Mouse (Mus musculus) neural tube, embryonic 13.5 days (tissue): Measurements from ENCODE around the gene Golga7b. TPM values are rescaled to one million over a fixed set of nuclear protein-coding genes. Genes with fewer than 3 reads are reported as not detected.

Experiments
- ATAC-seq: fragments of 200-750 bp; cut with Nextera tagmentation; 2 replicates; pipeline ENCODE4 v1.8.0; 2017; ENCODE audit warnings: low read depth, mild to moderate bottlenecking, moderate TSS enrichment, moderate library complexity
- H3K27ac ChIP-seq: fragments of 300-500 bp; sonication (generic); replicated peaks from 2 replicates; pipeline ENCODE4 v1.5.1; 2015; ENCODE audit warnings: moderate library complexity, mild to moderate bottlenecking, inconsistent platforms
- H3K27me3 ChIP-seq: fragments of 300-500 bp; sonication (generic); 2 replicates; pipeline ENCODE4 v1.6.1; 2015; ENCODE audit warnings: mild to moderate bottlenecking, inconsistent platforms
- H3K36me3 ChIP-seq: fragments of 300-500 bp; sonication (generic); 2 replicates; pipeline ENCODE4 v1.6.1; 2015; ENCODE audit warnings: mild to moderate bottlenecking, inconsistent platforms
- H3K4me1 ChIP-seq: fragments of 300-500 bp; sonication (generic); replicated peaks from 2 replicates; pipeline ENCODE4 v1.6.1; 2015; ENCODE audit warnings: inconsistent platforms
- H3K4me2 ChIP-seq: fragments of 300-500 bp; sonication (generic); 2 replicates; pipeline ENCODE4 v1.6.1; 2015; ENCODE audit warnings: inconsistent platforms, mild to moderate bottlenecking, moderate library complexity
- H3K4me3 ChIP-seq: fragments of 300-500 bp; sonication (generic); 2 replicates; pipeline ENCODE4 v1.5.1; 2015; ENCODE audit warnings: mild to moderate bottlenecking, inconsistent platforms
- H3K9ac ChIP-seq: fragments of 300-500 bp; sonication (generic); 2 replicates; pipeline ENCODE4 v1.6.1; 2015; ENCODE audit warnings: moderate library complexity, mild to moderate bottlenecking, inconsistent platforms
- H3K9me3 ChIP-seq: fragments of 300-500 bp; sonication (generic); 2 replicates; pipeline ENCODE4 v1.6.1; 2016; ENCODE audit warnings: inconsistent platforms
- WGBS: fragments of 180-500 bp; shearing (Covaris S2); methylation state at CpG from one replicate; pipeline ENCODE4 v1.1.7; 2015; 5-methylcytosine and 5-hydroxymethylcytosine counted together
- microRNA-seq: library from miRNA; unstranded; fragments of <30 nt; microRNA quantifications from one replicate; pipeline ENCODE4, GENCODE M21; 2016
- polyA plus RNA-seq: library from polyadenylated mRNA; unstranded; fragments of >200 nt; fragmentation: Nextera tagmentation; extraction: Ambion mirVana; gene quantifications from 2 replicates; pipeline ENCODE4 v1.2.1, GENCODE M21; 2015

Gene Golga7b
- polyA plus RNA-seq, 1 experiment from 2014 or later = 48.7 TPM

DNA sequence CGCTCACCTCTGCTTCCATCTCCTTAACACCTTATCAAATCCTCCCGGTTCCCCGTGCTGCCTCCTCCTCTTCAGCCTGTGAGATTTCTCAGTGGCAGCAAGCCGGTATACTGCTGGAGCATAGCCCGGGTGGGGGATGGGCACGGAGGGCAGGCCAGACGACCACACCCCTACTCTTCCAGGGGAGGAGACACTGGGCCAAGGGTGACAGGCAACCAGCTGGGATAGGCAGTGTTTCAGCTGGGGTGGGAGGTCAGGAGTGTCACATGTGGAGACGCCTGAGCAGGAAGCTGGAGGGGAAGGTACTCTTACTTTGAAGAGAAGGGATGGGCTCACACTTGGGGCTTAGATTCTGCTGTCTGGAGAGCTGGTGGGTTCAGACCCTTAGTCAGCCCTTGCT, 59.6 kb downstream of the Golga7b start:
- Histone ChIP-seq H3K4me3 (no peak overlapping the region), H3K4me2 (no peak overlapping the region), H3K27me3 (no peaks in the 10 kb centered on the region), H3K27ac (peak overlapping the region; percentile 23; the same call in 1 of the 2 replicates), H3K9ac (0 out of 2 replicates have a peak overlapping the region, but pooled peaks have one; percentile 45), H3K36me3 (no peaks in the 10 kb centered on the region), H3K9me3 (no peaks in the 10 kb centered on the region), H3K4me1 (peaks cover 34% of the 10 kb centered on the region)
- ATAC-seq = no peak; the same call in 1 of the 2 replicates
- WGBS = 11% methylated on average over 8 of the region's 8 CpGs

DNA sequence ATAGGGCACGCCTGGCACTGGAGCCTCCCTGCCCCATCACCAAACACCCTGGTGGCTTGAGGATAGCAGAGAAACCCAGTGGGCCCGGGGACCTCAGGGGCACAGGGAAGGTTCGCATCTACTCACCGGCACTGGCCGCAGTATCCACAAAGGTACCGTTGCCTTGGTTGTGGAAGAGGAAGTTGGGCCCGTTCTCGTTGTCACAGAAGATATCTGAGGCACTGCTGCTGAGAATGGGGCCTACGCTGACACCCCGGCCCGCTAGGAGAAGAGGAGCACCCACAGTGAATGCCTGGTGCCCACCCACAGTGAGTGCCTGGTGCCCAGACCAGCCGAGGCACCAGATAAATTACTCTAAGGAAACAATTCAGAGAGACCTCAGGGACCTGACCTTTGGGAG, 61.6 kb downstream of the Golga7b start:
- H3K9me3 ChIP-seq = no peaks in the 10 kb centered on the region
- H3K4me2 ChIP-seq = no peak overlapping the region
- H3K4me3 ChIP-seq = no peak overlapping the region
- H3K27ac ChIP-seq = no peak overlapping the region
- no peaks in the 10 kb centered on the region for H3K27me3 ChIP-seq
- peaks cover 38% of the 10 kb centered on the region for H3K4me1 ChIP-seq
- ATAC-seq = no peak
- H3K36me3 ChIP-seq = no peaks in the 10 kb centered on the region
- 82% methylated on average over 12 of the region's 12 CpGs for WGBS
- no peak overlapping the region for H3K9ac ChIP-seq

GRCm38 (mm10) chr19:42311332-42311731, 64.0 kb downstream of the Golga7b start:
- H3K27me3 ChIP-seq = no peaks in the 10 kb centered on the region
- H3K4me2 ChIP-seq = no peak overlapping the region
- peak overlapping the region; percentile 78; the same call in 1 of the 2 replicates for H3K27ac ChIP-seq
- no peak for ATAC-seq
- no peak overlapping the region for H3K9ac ChIP-seq
- WGBS = 47% methylated on average over 2 of the region's 2 CpGs
- H3K36me3 ChIP-seq = no peaks in the 10 kb centered on the region
- no peaks in the 10 kb centered on the region for H3K9me3 ChIP-seq
- no peak overlapping the region for H3K4me3 ChIP-seq
- peaks cover 54% of the 10 kb centered on the region for H3K4me1 ChIP-seq

- H3K27ac ChIP-seq = peak overlapping the region; percentile 78
- WGBS = 58% methylated on average over 3 of the region's 3 CpGs
- H3K4me1 ChIP-seq = peaks cover 54% of the 10 kb centered on the region
- no peak overlapping the region for H3K9ac ChIP-seq
- H3K27me3 ChIP-seq = no peaks in the 10 kb centered on the region
- H3K4me2 ChIP-seq = no peak overlapping the region
- no peak overlapping the region for H3K4me3 ChIP-seq
- no peaks in the 10 kb centered on the region for H3K36me3 ChIP-seq
- H3K9me3 ChIP-seq = no peaks in the 10 kb centered on the region
- no peak for ATAC-seq
These were observed 64.8 kb downstream of the Golga7b start for GRCm38 (mm10) chr19:42312191-42312590.

GRCm38 (mm10) chr19:42315070-42315679, 67.8 kb downstream of the Golga7b start:
- Histone ChIP-seq H3K4me3 (no peak overlapping the region), H3K4me1 (peaks cover 79% of the 10 kb centered on the region), H3K27ac (peak overlapping the region; percentile 88), H3K9ac (peak overlapping the region; percentile 4; the same call in 1 of the 2 replicates), H3K9me3 (no peaks in the 10 kb centered on the region), H3K36me3 (no peaks in the 10 kb centered on the region), H3K27me3 (no peaks in the 10 kb centered on the region), H3K4me2 (no peak overlapping the region)
- 27% methylated on average over 6 of the region's 6 CpGs for WGBS
- peak; percentile 47; the same call in 1 of the 2 replicates for ATAC-seq

DNA sequence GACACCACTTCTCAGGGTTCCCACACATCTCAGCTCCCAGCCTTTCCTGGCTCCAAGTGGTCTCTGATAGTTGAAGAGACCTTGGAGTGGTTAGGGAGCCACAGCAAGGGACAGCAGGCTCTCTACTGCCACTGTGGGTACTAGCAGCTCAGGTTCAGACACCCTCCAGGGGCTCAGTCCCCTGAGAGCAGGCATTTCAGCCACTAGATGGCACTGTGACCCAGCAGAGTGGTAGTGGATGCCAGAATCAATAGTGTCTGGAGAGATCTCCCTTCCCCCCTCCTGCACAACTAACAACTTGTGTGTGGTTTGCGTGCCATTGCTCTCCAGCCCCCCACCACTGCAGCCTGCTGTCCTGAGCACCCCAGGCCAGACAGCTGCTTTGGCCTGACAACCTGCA, 68.5 kb downstream of the Golga7b start:
- Histone ChIP-seq H3K9me3 (no peaks in the 10 kb centered on the region), H3K4me2 (no peak overlapping the region), H3K4me1 (peaks cover 79% of the 10 kb centered on the region), H3K36me3 (no peaks in the 10 kb centered on the region), H3K27me3 (no peaks in the 10 kb centered on the region), H3K27ac (peak overlapping the region; percentile 88), H3K4me3 (no peak overlapping the region), H3K9ac (no peak overlapping the region)
- peak; percentile 60 for ATAC-seq
- 7% methylated on average over 1 of the region's 1 CpGs for WGBS

DNA sequence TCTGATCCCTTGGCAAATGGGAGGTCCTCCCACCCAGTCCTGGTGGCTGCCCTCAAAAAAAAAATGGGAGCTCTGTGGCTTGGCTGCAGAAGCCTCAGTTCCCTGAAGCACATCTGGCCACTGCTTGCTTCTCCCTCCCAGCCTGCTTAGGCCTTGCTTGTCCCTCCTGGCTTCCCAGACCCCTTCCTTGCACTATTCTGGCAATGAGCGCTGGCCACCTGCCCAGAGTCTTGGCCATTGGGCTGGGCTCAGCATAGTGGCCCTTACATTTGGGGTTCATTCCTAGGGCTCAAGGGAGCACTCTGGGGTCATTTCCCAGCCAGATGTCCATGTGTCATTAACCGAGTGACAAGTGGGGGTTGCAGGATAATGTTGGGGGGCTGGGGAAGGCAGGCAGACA, 69.2 kb downstream of the Golga7b start:
- H3K27ac ChIP-seq = peak overlapping the region; percentile 88
- H3K36me3 ChIP-seq = no peaks in the 10 kb centered on the region
- no peak overlapping the region for H3K4me2 ChIP-seq
- no peak overlapping the region for H3K4me3 ChIP-seq
- peak; percentile 36; the same call in 1 of the 2 replicates for ATAC-seq
- peaks cover 76% of the 10 kb centered on the region for H3K4me1 ChIP-seq
- H3K9me3 ChIP-seq = no peaks in the 10 kb centered on the region
- no peak overlapping the region for H3K9ac ChIP-seq
- 75% methylated on average over 2 of the region's 2 CpGs for WGBS
- no peaks in the 10 kb centered on the region; the same call in 1 of the 2 replicates for H3K27me3 ChIP-seq

DNA sequence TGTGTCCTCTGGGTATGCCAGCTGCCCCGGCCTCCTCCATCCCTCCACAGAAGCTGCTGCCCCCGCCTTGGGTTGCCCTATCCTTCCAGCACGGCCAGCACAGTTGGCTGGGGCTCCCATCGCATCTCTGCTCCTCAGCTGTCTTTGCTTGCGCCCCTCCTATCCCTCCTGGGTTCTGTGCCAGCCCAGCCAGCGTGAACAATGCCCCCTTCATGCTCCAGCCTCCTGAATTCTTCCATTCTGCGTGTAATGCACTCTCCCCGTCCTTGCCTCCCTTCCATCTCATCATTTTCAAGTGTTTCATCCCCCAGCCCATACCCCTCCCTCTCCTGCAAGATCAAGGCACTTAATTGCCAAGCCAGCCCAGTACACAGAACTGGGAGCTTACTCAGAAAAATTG, 69.6 kb downstream of the Golga7b start:
- Histone ChIP-seq H3K4me3 (no peak overlapping the region), H3K9me3 (no peaks in the 10 kb centered on the region), H3K27ac (peak overlapping the region; percentile 88), H3K9ac (0 out of 2 replicates have a peak overlapping the region, but pooled peaks have one; percentile 9), H3K4me1 (peaks cover 72% of the 10 kb centered on the region), H3K27me3 (no peaks in the 10 kb centered on the region; the same call in 1 of the 2 replicates), H3K4me2 (0 out of 2 replicates have a peak overlapping the region, but pooled peaks have one; percentile 11), H3K36me3 (no peaks in the 10 kb centered on the region)
- WGBS = 20% methylated on average over 8 of the region's 8 CpGs
- ATAC-seq = peak; percentile 64

GRCm38 (mm10) chr19:42317648-42318425, 70.5 kb downstream of the Golga7b start:
- Histone ChIP-seq H3K9me3 (no peaks in the 10 kb centered on the region), H3K4me1 (peaks cover 68% of the 10 kb centered on the region), H3K4me3 (no peak overlapping the region), H3K4me2 (peak overlapping the region; percentile 15; the same call in 1 of the 2 replicates), H3K9ac (peak overlapping the region; percentile 51), H3K36me3 (no peaks in the 10 kb centered on the region), H3K27ac (peak overlapping the region; percentile 88), H3K27me3 (no peaks in the 10 kb centered on the region; the same call in 1 of the 2 replicates)
- no peak for ATAC-seq
- 47% methylated on average over 18 of the region's 18 CpGs for WGBS

Small RNAs within 50 kb of the gene (microRNA-seq; reads per million reads assigned to microRNA genes)
- gene Gm26339 (not detected), gene Mir3085 (5.0 reads per million, percentile 20 among the genes with 10 or more reads in this experiment)

Other genes with a start within 250 kb of the Golga7b start
- 0.53 and 0.73 TPM in 2 replicates for gene Ankrd2, start 211.6 kb upstream of the Golga7b start, polyA plus RNA-seq
- gene Hoga1, start 202.0 kb upstream of the Golga7b start, polyA plus RNA-seq = 0.93 and 1.6 TPM in 2 replicates
- gene 4933411K16Rik, start 195.3 kb upstream of the Golga7b start, polyA plus RNA-seq = 0.36 TPM in 1 of 2 replicates, not detected in the other
- gene Morn4, start 161.2 kb upstream of the Golga7b start, polyA plus RNA-seq = 116 and 125 TPM in 2 replicates
- gene Pi4k2a, start 157.1 kb upstream of the Golga7b start, polyA plus RNA-seq = 30.3 and 34.0 TPM in 2 replicates
- 9.1 and 9.7 TPM in 2 replicates for gene Avpi1, start 118.5 kb upstream of the Golga7b start, polyA plus RNA-seq
- 3.2 and 4.1 TPM in 2 replicates for gene Marveld1, start 100.2 kb upstream of the Golga7b start, polyA plus RNA-seq
- gene Zfyve27, start 83.6 kb upstream of the Golga7b start, polyA plus RNA-seq = 62.0 and 65.1 TPM in 2 replicates
- gene Sfrp5, start 45.3 kb upstream of the Golga7b start, polyA plus RNA-seq = 20.0 and 26.8 TPM in 2 replicates
- gene Crtac1, start 184.2 kb downstream of the Golga7b start, polyA plus RNA-seq = 59.5 and 59.6 TPM in 2 replicates